Mouse (Mus musculus) ES-Bruce4 (cell line): ENCODE measurements at regions not wholly inside any gene's neighbourhood (a gene's known extent, or its start where the extent isn't known, plus 50 kb on each side); places are given as distances from the start of the nearest gene placed in this dataset.

Experiments used
- CTCF ChIP-seq: IDR thresholded peaks from one replicate; pipeline ENCODE4 v1.8.1; 2011; ENCODE audit warnings: low read depth, low read length
- POLR2A ChIP-seq: IDR thresholded peaks from one replicate; pipeline ENCODE4 v1.8.1; 2011; ENCODE audit warnings: low read length; ENCODE audit not compliant: insufficient read depth

DNA sequence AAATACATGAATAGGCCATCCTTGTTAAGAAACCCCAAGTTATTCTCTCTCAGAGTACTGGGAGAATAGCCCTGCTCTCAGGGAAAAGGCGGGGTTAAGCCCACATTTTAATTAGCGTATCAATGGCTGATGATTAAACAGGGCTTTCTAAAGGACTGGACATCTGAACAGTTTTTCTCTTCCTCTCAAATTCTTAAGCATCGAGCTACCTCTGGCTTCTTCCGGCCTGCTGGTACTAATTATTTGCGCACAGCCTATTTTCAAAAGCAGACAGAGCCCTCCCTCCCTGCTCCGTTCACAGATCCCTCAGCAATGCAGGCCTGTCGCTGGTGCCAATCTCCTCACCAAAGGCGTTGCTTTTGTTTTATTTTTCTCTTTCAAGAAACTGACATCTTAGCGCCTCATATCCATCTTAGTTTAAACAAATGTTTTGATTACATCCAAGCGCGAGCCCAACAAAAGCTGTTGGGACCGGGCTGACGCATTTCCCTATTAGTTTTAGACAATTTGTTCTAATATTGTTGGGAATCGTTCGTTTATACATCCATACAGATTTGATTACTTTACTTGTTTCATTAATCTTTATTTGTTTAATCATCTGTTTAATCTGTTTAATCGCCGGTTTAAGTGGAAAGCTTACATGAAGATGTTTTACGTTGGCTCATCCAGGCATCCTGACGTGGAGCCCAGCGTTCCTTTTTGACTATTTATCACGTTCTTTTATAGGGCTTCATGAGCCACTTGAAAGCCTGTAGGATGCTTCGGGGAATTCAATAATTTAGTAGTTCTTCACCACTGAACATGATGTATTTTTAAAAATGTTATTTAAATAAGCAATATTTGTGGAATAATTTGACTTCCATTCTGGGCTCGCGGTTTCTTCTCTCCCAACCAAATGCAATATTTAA, 269.5 kb upstream of the Tle3 start:
- TF ChIP-seq CTCF (no peak), POLR2A (no peak)
